Mouse (Mus musculus) heart, postnatal 14 days (tissue): ENCODE measurements around the gene Mrpl37. TPM values are rescaled to one million over a fixed set of nuclear protein-coding genes. Genes with fewer than 3 reads are reported as not detected.
"Not testable (repeated sequence)": the region's sequence is repeated elsewhere in the genome, so short reads cannot be mapped to it uniquely, and the experiment has no call there.

Experiments
- DNase-seq, 2 experiments: peaks; one replicate each; pipeline ENCODE4 v3.0.0; 2021 to 2022
- intact Hi-C: fragments of 180-260 bp; cut with DNase I; formaldehyde crosslinking; loops from one replicate; pipeline ENCODE4 v1.15.1; 2025
- long read RNA-seq, 2 experiments: library from polyadenylated mRNA; stranded (forward); transcript quantifications; one replicate each; pipeline ENCODE4 v2.0.0; 2021
- total RNA-seq, 2 experiments: library from RNA; stranded (reverse); gene quantifications; 2 replicates each; pipeline ENCODE4 v1.2.3; 2021

The Mrpl37 gene
- total RNA-seq, result 10 to 100 TPM; 90.0 to 98.9 TPM
- long read RNA-seq, experiment 1, transcript Mrpl37-201 (7 exons, 1,498 nt), result major isoform, 110 of 115 reads
- long read RNA-seq, experiment 1, partial matches to known transcripts, result 2 of 115 reads
- long read RNA-seq, experiment 1, other reads (novel, unspliced or antisense), result 3 of 115 reads
- long read RNA-seq, experiment 2, transcript Mrpl37-201 (7 exons, 1,498 nt), result major isoform, 80 of 86 reads
- long read RNA-seq, experiment 2, partial matches to known transcripts, result 3 of 86 reads
- long read RNA-seq, experiment 2, other reads (novel, unspliced or antisense), result 3 of 86 reads

GRCm38 (mm10) chr4:107066252-107067124 lies at the start of gene Mrpl37, which contains the start of gene Cyb5rl:
Gene Mrpl37, minus strand, starts transcription at chr4:107066868.
Gene Cyb5rl, plus strand, starts transcription at chr4:107066988.
- intact Hi-C loops, result loop anchor here (5.0 kb wide), 2 partner anchors 96 to 154 kb away; partner anchors contain the start of gene Ssbp3
- DNase-seq, result peak; percentile 93 to 97

DNA sequence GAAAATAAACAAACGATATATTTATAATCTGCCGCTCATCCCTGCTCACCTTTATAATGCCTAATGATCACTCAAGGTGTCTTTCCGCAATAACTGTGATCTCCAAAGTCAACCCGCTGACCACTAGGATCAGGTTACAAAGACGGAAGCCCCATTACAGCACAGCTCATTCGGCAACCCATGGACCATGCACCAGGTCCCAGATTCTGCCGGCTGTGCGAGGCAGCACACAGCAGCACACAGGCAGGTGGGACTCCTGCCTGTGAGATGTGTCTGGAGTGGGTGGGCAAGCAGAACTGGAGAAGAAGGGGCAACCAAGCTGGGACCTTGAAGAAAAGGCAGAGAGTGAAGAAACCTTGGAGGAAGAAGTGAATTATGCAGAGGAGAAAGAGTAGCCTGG lies 47.6 kb upstream of the Mrpl37 start:
- DNase-seq, result no peak
- intact Hi-C loops, result no loop called here

GRCm38 (mm10) chr4:107109181-107109580 lies 42.5 kb upstream of the Mrpl37 start:
- intact Hi-C loops, DNase-seq: not testable (repeated sequence)

- intact Hi-C loops, result no loop called here
- no peak for DNase-seq
Measured at GRCm38 (mm10) chr4:107108291-107108731, 41.6 kb upstream of the Mrpl37 start.

DNA sequence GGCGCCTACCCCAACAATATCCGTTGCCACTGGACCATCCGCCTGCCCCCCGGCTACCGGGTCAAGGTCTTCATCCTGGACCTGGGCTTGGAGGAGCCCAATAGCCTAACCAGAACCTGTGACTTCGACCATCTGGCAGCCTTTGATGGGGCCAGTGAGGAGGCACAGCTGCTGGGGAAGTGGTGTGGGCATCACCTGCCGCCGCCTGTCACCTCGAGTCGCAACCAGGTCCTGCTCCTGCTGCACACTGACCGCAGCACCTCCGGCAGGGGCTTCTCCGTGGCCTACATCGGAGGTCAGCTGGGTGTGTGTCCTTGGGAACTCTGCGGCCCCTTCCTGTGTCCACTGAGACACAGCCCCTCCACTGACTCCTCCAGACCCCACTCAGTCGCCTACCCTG lies 40.1 kb upstream of the Mrpl37 start:
- DNase-seq, result no peak
- intact Hi-C loops, result no loop called here

- intact Hi-C loops, result no loop called here
- no peak for DNase-seq
Measured at GRCm38 (mm10) chr4:107102220-107102619, 35.6 kb upstream of the Mrpl37 start.

- intact Hi-C loops, result no loop called here
- DNase-seq, result no peak
Measured at GRCm38 (mm10) chr4:107098791-107099525, 32.3 kb upstream of the Mrpl37 start.

DNA sequence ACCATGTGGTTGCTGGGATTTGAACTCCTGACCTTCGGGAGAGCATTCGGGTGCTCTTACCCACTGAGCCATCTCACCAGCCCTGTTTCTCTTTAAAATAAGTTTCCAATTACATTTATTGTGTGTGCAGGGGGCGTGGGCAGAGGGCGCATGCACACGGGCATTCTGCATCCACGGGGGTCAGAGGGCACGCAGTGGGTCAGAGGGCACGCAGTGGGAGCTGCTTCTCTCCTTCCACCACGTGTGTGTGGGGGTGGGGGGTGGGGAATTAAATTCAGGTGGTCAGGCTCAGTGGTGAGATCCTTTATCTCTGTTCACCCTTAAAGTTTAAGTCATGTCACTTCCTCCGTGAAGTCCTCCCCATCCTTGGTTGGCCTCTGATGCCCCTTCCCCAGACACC lies 31.7 kb upstream of the Mrpl37 start:
- intact Hi-C loops, result no loop called here
- DNase-seq, result no peak

GRCm38 (mm10) chr4:107097871-107098270 lies 31.2 kb upstream of the Mrpl37 start:
- intact Hi-C loops, result no loop called here
- DNase-seq, result no peak

DNA sequence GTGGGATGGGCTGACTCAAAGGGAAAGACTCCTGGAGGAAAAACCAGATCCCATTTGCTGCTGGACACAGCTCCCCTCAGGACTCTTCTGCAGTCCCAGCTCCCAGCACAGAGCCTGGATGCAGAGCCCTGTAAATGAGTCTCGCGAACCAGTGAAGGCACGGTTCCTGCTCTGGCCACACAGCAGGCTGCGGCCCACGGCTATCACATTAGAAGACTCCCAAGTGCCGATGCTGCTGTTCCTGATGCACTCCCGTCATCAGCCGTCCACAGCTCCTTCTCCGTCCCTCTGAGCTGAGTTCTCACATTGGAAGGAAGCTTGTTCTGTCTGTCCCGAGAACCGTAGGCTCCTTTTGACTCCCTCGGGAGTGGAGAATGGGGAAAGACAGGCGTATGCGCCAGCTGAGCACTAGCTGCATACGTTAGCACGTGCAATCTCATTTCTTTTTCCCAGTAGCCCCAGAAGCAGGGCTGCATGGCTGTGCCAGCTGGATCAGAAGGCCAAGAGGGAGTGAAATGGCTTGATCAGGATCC lies 30.2 kb upstream of the Mrpl37 start, which contains the start of gene Cdcp2:
Gene Cdcp2, plus strand, starts transcription at position 51 of the 533 bp plus-strand sequence.
- intact Hi-C loops, result no loop called here
- peak in 1 of 2 experiments; percentile 5 for DNase-seq

- DNase-seq, result no peak
- intact Hi-C loops, result no loop called here
Measured at GRCm38 (mm10) chr4:107096043-107096442, 29.4 kb upstream of the Mrpl37 start.

DNA sequence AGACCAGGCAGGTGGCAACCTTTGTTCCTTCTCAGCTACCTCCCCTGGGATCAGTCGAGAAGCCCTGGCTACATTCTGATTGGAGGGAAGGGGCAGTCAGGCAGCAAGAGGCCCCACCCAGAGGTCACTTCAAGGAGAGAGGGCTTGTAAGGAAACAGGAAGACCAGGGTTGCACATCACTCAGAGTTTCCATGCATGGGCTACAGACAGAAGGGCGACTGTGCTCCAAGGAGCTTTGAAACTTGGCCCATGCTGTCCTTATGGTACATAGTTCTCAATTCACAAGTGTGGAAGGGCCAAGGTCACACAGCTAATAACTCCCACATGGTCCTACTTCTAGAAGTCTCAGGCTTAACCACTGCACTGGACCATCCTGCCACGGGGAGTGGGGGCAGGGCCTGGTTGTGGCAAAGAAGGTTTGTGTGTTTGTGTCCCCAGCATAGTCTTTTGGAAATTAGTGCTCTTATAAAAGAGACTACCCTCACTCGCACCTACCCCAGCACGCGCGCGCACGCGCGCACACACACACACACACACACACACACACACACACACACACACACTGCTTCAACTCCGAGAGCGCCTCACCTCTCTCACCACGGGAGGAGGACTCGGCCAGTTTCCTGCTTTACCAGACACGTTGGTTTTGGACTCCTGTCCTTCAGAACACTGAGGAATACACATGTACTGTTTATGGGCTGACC lies 28.0 kb upstream of the Mrpl37 start:
- DNase-seq, result no peak
- intact Hi-C loops, result no loop called here

- intact Hi-C loops, result no loop called here
- no peak for DNase-seq
Measured at GRCm38 (mm10) chr4:107091696-107092095, 25.0 kb upstream of the Mrpl37 start.

GRCm38 (mm10) chr4:107084858-107085257 lies 18.2 kb upstream of the Mrpl37 start:
- intact Hi-C loops, result no loop called here
- no peak for DNase-seq

GRCm38 (mm10) chr4:107084343-107084742 lies 17.7 kb upstream of the Mrpl37 start:
- no peak for DNase-seq
- intact Hi-C loops, result no loop called here

- DNase-seq, result no peak
- intact Hi-C loops, result no loop called here
Measured at GRCm38 (mm10) chr4:107083126-107083525, 16.5 kb upstream of the Mrpl37 start.

GRCm38 (mm10) chr4:107082185-107082584 lies 15.5 kb upstream of the Mrpl37 start:
- DNase-seq, result no peak
- intact Hi-C loops, result no loop called here

- no peak for DNase-seq
- intact Hi-C loops, result no loop called here
Measured at GRCm38 (mm10) chr4:107079716-107080115, 13.0 kb upstream of the Mrpl37 start.

GRCm38 (mm10) chr4:107078894-107079293 lies 12.2 kb upstream of the Mrpl37 start:
- intact Hi-C loops, result no loop called here
- no peak for DNase-seq

DNA sequence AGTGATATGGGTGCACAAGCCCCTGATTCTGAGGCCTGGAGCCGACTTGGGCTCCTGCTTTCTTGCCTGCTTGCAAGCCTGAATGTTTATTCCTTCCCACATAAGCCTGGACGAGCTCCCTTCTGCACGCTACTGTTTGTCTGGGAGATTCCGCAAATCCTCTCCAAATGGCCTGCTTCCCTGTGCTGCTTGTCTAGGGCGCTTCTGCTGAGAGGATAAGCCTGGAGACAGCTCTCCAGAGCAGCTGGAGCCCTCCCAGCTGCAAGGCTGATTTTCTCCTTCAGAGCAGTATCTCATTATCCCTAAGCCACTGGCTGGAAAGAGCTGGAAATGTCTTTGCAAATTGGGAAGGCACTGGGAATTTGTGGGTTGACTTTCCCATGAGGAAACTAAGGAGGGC lies 8.8 kb upstream of the Mrpl37 start:
- DNase-seq, result peak; percentile 24 to 29
- intact Hi-C loops, result no loop called here
